Mouse (Mus musculus) heart, embryonic 16.5 days (tissue): ENCODE data around the gene Tkt. TPM values are rescaled to one million over a fixed set of nuclear protein-coding genes. Genes with fewer than 3 reads are reported as not detected.

ENCODE experiments used
- ATAC-seq: fragments of 200-750 bp; cut with Nextera tagmentation; replicated peaks from 2 replicates; pipeline ENCODE4 v1.8.0; 2017; ENCODE audit warnings: moderate number of reproducible peaks; ENCODE audit not compliant: insufficient read depth, low FRiP score; ENCODE audit errors: extremely low read depth
- H3K27ac ChIP-seq: fragments of 300-500 bp; sonication (generic); 2 replicates; pipeline ENCODE4 v1.5.1; 2014; ENCODE audit warnings: mild to moderate bottlenecking, low read length, control low read depth, moderate library complexity
- H3K27me3 ChIP-seq: fragments of 300-500 bp; sonication (generic); 2 replicates; pipeline ENCODE4 v1.6.1; 2014; ENCODE audit warnings: low read length, mixed read lengths; ENCODE audit not compliant: control insufficient read depth, insufficient read depth
- H3K36me3 ChIP-seq: fragments of 300-500 bp; sonication (generic); 2 replicates; pipeline ENCODE4 v1.6.1; 2014; ENCODE audit not compliant: control insufficient read depth, insufficient read depth
- H3K4me1 ChIP-seq: fragments of 300-500 bp; sonication (generic); 2 replicates; pipeline ENCODE4 v1.6.1; 2014; ENCODE audit warnings: low read length, mixed read lengths; ENCODE audit not compliant: control insufficient read depth, insufficient read depth
- H3K4me2 ChIP-seq: fragments of 300-500 bp; sonication (generic); 2 replicates; pipeline ENCODE4 v1.6.1; 2014; ENCODE audit warnings: low read depth, mild to moderate bottlenecking, control low read depth, low read length
- H3K4me3 ChIP-seq: fragments of 300-500 bp; sonication (generic); 2 replicates; pipeline ENCODE4 v1.5.1; 2014; ENCODE audit warnings: mild to moderate bottlenecking, control low read depth, low read length
- H3K9ac ChIP-seq: fragments of 300-500 bp; sonication (generic); 2 replicates; pipeline ENCODE4 v1.6.1; 2014; ENCODE audit warnings: low read length, control low read depth
- H3K9me3 ChIP-seq: fragments of 300-500 bp; sonication (generic); replicated peaks from 2 replicates; pipeline ENCODE4 v1.6.1; 2016; ENCODE audit warnings: low read length; ENCODE audit not compliant: control insufficient read depth
- WGBS: fragments of 180-500 bp; shearing (Covaris S2); extraction: QIAGEN DNeasy Blood & Tissue Kit; methylation state at CpG from one replicate; pipeline ENCODE4 v1.1.7; 2014; 5-methylcytosine and 5-hydroxymethylcytosine counted together
- polyA plus RNA-seq: library from polyadenylated mRNA; unstranded; fragments of >200 nt; fragmentation: Nextera tagmentation; extraction: Ambion mirVana; gene quantifications from 2 replicates; pipeline ENCODE4 v1.2.1, GENCODE M21; 2015

The Tkt gene
- polyA plus RNA-seq, 1 experiment from 2014 or later, result 93.9 TPM

DNA sequence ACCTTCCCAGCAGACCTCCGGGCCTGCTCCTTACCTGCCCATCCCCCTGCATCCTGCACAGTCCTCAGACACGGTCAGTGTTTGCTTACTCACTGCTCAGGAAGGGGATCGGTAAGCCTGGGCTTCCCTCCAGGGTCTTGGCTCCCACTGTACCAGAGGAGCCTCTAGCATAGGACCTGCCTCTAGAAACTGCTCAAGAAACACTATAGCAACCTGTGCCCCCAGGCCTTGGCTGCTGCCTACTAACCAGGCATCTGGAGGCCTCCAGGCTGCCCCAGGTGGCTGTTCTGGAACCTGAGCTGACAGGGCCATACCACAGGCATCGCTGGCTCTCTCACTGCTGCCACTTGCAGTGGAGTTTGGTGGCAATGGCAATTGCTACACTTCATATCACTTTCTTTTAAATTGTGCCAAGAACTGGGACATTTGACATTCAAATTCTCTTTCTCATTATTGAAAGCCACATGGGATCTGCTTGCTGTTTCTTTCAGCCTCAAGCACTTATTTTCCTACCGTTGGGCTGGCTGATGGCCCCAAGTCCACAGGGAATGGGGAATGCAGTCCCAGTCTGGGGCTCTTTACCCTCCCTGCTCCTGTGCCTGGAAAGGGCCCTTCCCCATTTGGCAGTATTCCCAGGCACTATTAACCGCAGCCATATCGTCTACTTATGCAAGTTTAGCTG, 38.8 kb downstream of the Tkt start:
- WGBS, result 24% methylated on average over 7 of the region's 7 CpGs
- Histone ChIP-seq H3K4me3 (no peak overlapping the region), H3K27ac (peak overlapping the region; percentile 58), H3K9me3 (no peaks in the 10 kb centered on the region), H3K4me1 (peaks cover 27% of the 10 kb centered on the region), H3K27me3 (no peaks in the 10 kb centered on the region), H3K36me3 (no peaks in the 10 kb centered on the region), H3K4me2 (no peak overlapping the region), H3K9ac (no peak overlapping the region)
- ATAC-seq, result 0 out of 2 replicates have a peak, but pooled peaks have one; percentile 10

DNA sequence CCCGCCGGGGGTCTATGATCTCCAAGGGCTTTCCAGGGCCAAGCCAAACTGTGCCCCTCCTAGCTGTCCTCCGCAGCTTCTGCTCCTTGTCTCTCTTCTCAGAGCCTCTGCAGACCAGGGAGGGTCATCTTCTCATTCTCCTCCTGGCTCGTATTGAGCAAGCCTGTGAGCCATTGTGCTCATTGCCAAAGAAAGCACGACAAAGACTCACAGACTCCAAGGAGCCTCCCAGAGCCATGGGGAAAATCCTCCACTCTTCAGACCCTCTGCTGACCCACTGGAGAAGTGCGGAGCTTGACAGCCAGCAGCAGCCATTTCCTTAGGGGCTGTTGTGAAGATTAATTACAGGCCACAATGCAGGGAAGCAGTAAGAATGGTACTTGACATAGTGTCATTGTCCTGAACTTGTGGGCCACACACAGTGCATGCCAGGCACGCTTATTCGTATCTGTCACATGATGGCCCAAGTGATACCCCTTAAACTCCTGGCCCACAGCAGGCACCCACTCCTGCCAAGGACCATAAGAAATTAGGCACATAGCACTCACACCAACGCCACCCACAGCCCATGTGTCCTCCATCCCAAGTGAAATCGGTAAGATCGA, 42.0 kb downstream of the Tkt start:
- no peak overlapping the region for H3K4me2 ChIP-seq
- no peak for ATAC-seq
- WGBS, result 73% methylated on average over 11 of the region's 11 CpGs
- H3K4me3 ChIP-seq, result no peak overlapping the region
- no peak overlapping the region for H3K9ac ChIP-seq
- H3K27me3 ChIP-seq, result no peaks in the 10 kb centered on the region
- peaks cover 40% of the 10 kb centered on the region for H3K4me1 ChIP-seq
- no peaks in the 10 kb centered on the region for H3K9me3 ChIP-seq
- H3K27ac ChIP-seq, result no peak overlapping the region
- H3K36me3 ChIP-seq, result no peaks in the 10 kb centered on the region

GRCm38 (mm10) chr14:30590918-30591317, 42.8 kb downstream of the Tkt start:
- no peak for ATAC-seq
- Histone ChIP-seq H3K4me2 (no peak overlapping the region), H3K9ac (no peak overlapping the region), H3K36me3 (peaks cover under 1% of the 10 kb centered on the region; the same call in 1 of the 2 replicates), H3K27ac (no peak overlapping the region), H3K4me3 (no peak overlapping the region), H3K4me1 (peaks cover 42% of the 10 kb centered on the region), H3K27me3 (no peaks in the 10 kb centered on the region), H3K9me3 (no peaks in the 10 kb centered on the region)
- 71% methylated on average over 7 of the region's 7 CpGs for WGBS

GRCm38 (mm10) chr14:30591417-30591816, 43.3 kb downstream of the Tkt start:
- no peaks in the 10 kb centered on the region for H3K9me3 ChIP-seq
- peaks cover 3% of the 10 kb centered on the region; the same call in 1 of the 2 replicates for H3K36me3 ChIP-seq
- H3K4me2 ChIP-seq, result peak overlapping the region; percentile 49
- no peak for ATAC-seq
- H3K9ac ChIP-seq, result no peak overlapping the region
- WGBS, result 9% methylated on average over 6 of the region's 6 CpGs
- peaks cover 44% of the 10 kb centered on the region for H3K4me1 ChIP-seq
- H3K4me3 ChIP-seq, result no peak overlapping the region
- H3K27me3 ChIP-seq, result no peaks in the 10 kb centered on the region
- H3K27ac ChIP-seq, result no peak overlapping the region

DNA sequence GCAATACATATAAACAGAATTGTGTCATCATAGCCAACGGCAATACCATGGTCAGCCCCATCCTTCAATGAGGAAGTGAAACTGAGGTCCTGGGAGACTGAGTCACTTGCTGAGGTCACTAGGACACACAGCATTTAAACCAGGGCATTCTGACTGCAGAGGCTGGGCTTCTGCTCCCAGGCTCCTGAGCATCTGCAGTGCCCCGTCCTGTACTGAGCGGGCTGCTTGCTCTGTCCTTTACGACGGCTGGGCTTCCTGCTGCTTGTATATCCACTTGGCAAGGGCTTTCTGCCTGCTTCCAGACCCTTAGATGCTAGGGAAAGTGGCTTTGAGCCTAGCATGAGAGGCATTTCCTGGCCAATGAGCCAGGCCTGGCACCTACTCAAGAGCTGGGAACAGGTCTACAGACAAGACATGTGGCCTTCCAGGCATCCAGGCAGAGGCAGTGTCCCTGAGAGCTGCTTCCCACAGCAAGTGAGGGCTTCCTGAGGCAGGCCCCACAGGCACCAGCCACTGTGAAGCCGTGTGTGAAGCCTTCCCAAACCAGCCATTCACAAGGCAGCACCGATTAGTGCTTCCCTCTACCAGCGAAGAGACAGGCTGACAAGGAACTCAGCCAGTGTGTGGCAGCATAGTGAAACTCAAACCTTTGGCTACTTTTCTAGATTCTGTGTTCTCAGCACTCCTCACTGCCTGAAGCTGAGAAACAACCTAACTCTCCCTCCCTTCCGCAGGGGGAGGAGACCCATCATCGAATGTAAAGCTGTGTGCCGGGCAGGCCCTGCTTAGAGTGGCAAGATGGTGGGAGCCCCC, 45.3 kb downstream of the Tkt start:
- peaks cover 33% of the 10 kb centered on the region for H3K4me1 ChIP-seq
- ATAC-seq, result peak; percentile 81
- H3K4me3 ChIP-seq, result no peak overlapping the region
- no peak overlapping the region for H3K4me2 ChIP-seq
- no peaks in the 10 kb centered on the region for H3K9me3 ChIP-seq
- H3K9ac ChIP-seq, result peak overlapping the region; percentile 12
- peak overlapping the region; percentile 91 for H3K27ac ChIP-seq
- 19% methylated on average over 11 of the region's 11 CpGs for WGBS
- no peaks in the 10 kb centered on the region for H3K27me3 ChIP-seq
- H3K36me3 ChIP-seq, result peaks cover 8% of the 10 kb centered on the region

DNA sequence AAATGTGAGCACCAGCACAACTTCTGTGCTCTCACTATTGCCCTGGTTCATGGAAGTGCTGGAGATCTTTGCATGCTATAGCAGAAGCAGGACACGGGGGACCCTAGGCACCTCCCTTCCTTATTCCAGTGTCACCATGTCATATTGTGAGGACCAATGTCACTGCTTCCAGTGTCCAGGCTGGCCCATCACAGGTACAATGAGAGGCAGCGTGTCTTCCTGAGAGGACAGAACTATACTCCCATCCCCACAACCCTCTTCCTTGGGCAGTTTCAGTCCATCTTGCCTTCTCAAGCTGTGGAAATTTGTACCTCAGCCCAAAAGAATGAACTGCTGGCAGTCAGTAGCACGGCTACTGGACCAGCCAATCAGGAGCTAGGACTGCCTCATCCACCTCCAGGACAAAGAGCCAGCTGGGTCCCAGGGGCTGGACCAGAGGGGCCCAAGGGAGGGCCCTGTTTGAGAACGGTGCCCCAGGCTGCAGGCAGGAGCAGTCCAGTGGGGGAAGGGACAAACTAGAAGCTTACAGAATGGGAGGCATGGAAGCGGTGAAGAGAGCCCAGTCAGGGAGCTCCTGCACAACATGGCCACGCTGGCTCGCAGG, 46.0 kb downstream of the Tkt start:
- Histone ChIP-seq H3K4me3 (no peak overlapping the region), H3K27me3 (no peaks in the 10 kb centered on the region), H3K9me3 (no peaks in the 10 kb centered on the region), H3K4me2 (no peak overlapping the region), H3K27ac (peak overlapping the region; percentile 91), H3K36me3 (peaks cover 11% of the 10 kb centered on the region), H3K4me1 (peaks cover 33% of the 10 kb centered on the region), H3K9ac (peak overlapping the region; percentile 12)
- 44% methylated on average over 7 of the region's 7 CpGs for WGBS
- ATAC-seq, result peak; percentile 67

DNA sequence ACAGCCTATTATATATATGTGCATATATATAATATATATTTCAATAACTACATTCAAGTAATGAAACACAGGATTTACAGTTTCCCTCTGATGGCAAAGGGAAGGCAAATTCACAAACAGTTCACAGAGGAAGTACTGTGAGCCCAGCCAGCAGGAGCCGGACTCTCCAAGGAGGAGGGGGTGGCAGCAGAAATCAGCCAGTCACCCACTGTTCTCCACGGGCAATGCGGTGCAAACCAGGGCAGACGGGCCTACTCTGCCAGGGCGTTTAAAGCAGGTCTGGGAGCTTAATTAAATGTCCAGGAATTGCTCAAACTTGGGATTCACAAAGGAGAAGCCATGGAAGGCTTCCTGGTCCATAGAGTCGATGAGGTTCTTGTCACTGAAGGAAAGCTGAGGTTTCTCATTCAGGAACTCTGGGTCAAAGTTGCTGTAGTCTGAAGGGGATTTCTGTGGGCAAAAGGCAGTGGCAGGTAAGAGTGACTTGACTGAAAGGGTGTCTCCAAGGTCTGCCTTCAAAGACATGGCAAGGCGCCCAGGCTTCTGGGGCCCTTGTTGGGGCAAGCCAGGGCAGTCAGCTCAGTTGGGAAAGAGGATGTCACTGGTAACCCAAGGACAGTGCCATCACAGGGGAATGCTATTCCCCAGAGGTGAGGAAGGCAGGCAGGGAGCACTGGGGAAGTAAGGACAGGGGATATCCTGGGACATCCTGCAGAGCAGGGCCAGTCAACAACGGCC, 47.6 kb downstream of the Tkt start:
- WGBS, result 88% methylated on average over 8 of the region's 8 CpGs

DNA sequence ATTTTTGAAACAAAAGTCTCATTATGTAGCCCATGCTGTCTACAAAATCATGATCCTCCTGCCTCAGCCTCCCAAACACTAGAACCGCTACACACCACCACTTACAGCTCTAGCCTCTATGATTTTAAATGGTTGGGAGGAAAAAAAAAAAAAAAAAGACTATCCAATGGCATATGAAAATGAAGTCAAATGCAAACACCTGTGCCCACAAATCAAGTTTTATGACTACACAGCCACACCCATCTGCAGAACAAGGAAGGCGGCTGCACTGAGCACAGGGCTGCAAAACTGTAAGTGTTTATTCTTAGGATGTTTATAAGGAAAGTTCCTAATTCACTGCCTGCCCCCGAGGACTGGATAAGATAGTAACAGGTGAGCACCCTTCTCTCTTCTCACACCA, 48.2 kb downstream of the Tkt start:
- no peak for ATAC-seq

More for the DNA sequence above, 47.6 kb downstream of the Tkt start:
- no peak overlapping the region for H3K4me2 ChIP-seq
- H3K4me3 ChIP-seq, result no peak overlapping the region
- peaks cover 33% of the 10 kb centered on the region for H3K4me1 ChIP-seq
- H3K9me3 ChIP-seq, result no peaks in the 10 kb centered on the region
- H3K27ac ChIP-seq, result no peak overlapping the region
- ATAC-seq, result no peak
- H3K9ac ChIP-seq, result no peak overlapping the region
- peaks cover 20% of the 10 kb centered on the region for H3K36me3 ChIP-seq
- H3K27me3 ChIP-seq, result no peaks in the 10 kb centered on the region

More for the DNA sequence above, 48.2 kb downstream of the Tkt start:
- H3K27ac ChIP-seq, result no peak overlapping the region
- H3K4me3 ChIP-seq, result no peak overlapping the region
- peaks cover 25% of the 10 kb centered on the region for H3K36me3 ChIP-seq
- H3K4me2 ChIP-seq, result no peak overlapping the region
- 82% methylated on average over 3 of the region's 3 CpGs for WGBS
- H3K9ac ChIP-seq, result no peak overlapping the region
- no peaks in the 10 kb centered on the region for H3K9me3 ChIP-seq
- no peaks in the 10 kb centered on the region for H3K27me3 ChIP-seq
- H3K4me1 ChIP-seq, result peaks cover 33% of the 10 kb centered on the region
